21 mouse cellular contexts compared by ENCODE assay signal in the genomic region with DNA sequence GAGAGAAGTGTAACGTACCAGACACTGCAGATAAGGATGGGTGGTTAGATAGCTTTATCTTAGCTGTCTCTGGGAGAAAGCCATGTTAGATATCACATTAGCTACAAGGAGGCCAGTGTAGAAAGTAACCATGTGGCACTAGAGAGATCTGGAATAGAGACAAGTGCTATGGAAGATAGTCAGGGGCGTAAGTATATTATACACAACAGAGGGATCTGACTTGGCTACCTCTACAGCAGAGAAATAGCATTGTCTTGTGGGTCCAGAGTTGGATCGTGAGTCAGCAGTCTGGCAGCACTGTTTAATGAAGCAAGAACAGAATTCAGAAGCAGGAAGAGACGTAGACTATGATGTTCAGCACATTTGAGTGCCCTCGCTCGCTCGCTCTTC.
DNase-seq lines count a peak whose midpoint lies in the region; ATAC-seq and TF ChIP-seq lines count a peak whose summit lies in the region.
"Had no signal": no experiment of that assay in that cellular context is flagged by ENCODE, and none has a peak within 500 bp of the region (broad histone marks: within the 10 kb centered on the region; RNA-seq: fewer than 3 reads in every experiment).

No protein-coding gene starts in this region.

- H3K4me1 ChIP-seq in MEL (ENCODE audit: control insufficient read depth in 1 of 2, insufficient read depth in 2 of 2, low read length in 2 of 2), result peaks cover 31 to 35% of the 10 kb centered on the region in 2 experiments
- peaks cover 36% of the 10 kb centered on the region for H3K4me1 ChIP-seq in liver, embryonic 13.5 days (replicated peaks)
- H3K4me1 ChIP-seq: limb, embryonic 15.5 days; midbrain, embryonic 12.5 days had no signal

- peak overlapping the region; percentile 63 for H3K4me2 ChIP-seq in liver, embryonic 13.5 days
- H3K4me2 ChIP-seq: limb, embryonic 15.5 days; midbrain, embryonic 12.5 days; neural tube, embryonic 13.5 days had no signal

- peak overlapping the region; percentile 39 to 47 for H3K4me3 ChIP-seq in MEL (ENCODE audit: control insufficient read depth in 1 of 2, insufficient read depth in 1 of 2, low read depth in 2 of 2, low read length in 2 of 2)
- no peak overlapping the region for H3K4me3 ChIP-seq in liver, embryonic 13.5 days (replicated peaks)
- H3K4me3 ChIP-seq: gastrocnemius, adult 2 months; limb, embryonic 15.5 days; midbrain, embryonic 12.5 days; neural tube, embryonic 13.5 days had no signal

- peak overlapping the region; percentile 98 for H3K27ac ChIP-seq in MEL (ENCODE audit: control insufficient read depth, low read depth, low read length)
- H3K27ac ChIP-seq in liver, embryonic 13.5 days, result peak overlapping the region; percentile 90
- H3K27ac ChIP-seq: gastrocnemius, adult 2 months; limb, embryonic 15.5 days; midbrain, embryonic 12.5 days; neural tube, embryonic 13.5 days had no signal

- DNase-seq in MEL (ENCODE audit: low read depth, low spot score), result peak; percentile 93
- DNase-seq in liver, embryonic 13.5 days, result no peak
- no peak for DNase-seq in gastrocnemius, postnatal 25 days
- no peak for DNase-seq in gastrocnemius, postnatal 36 days
- no peak for DNase-seq in adrenal gland, postnatal 10 days
- DNase-seq: adrenal gland, adult 2 months; cerebellum, adult 9-10 months; embryo, embryonic 11 days; gastrocnemius, adult 2 months; kidney, adult 9 months; layer of hippocampus, postnatal 36 days; lung, postnatal 10 days; right cerebral cortex, postnatal 25 days; thymus, postnatal 4 days had no signal

- peak; percentile 94 to 96 for TF ChIP-seq EP300 in MEL (IDR thresholded peaks at IDR 0.05; ENCODE audit: low read depth in 1 of 2, low read length in 2 of 2)

- no peak for TF ChIP-seq CTCF in MEL (IDR thresholded peaks at IDR 0.05 in 2 of 3, conservative IDR thresholded peaks at IDR 0.05 in 1 of 3; ENCODE audit: control insufficient read depth in 1 of 3, insufficient read depth in 1 of 3, low read depth in 2 of 3, low read length in 3 of 3, poor library complexity in 1 of 3, severe bottlenecking in 1 of 3)

- intact Hi-C loops in gastrocnemius, postnatal 36 days (cut with DNase I), result no loop called here

- peaks cover 0 to 23% of the 10 kb centered on the region in 2 experiments; a peak in 2 of 4 replicates for H3K36me3 ChIP-seq in MEL (ENCODE audit: control insufficient read depth in 1 of 2, insufficient read depth in 2 of 2, low read length in 2 of 2)
- H3K36me3 ChIP-seq in liver, embryonic 13.5 days, result no peaks in the 10 kb centered on the region
- H3K36me3 ChIP-seq: limb, embryonic 15.5 days; midbrain, embryonic 12.5 days; neural tube, embryonic 13.5 days had no signal

- TF ChIP-seq RAD21 in MEL (IDR thresholded peaks at IDR 0.05; ENCODE audit: low read depth, low read length), result no peak

- no peaks in the 10 kb centered on the region for H3K9me3 ChIP-seq in MEL (replicated peaks; ENCODE audit: insufficient read depth, low read length)
- no peaks in the 10 kb centered on the region for H3K9me3 ChIP-seq in liver, embryonic 13.5 days (replicated peaks)
- H3K9me3 ChIP-seq: limb, embryonic 15.5 days; midbrain, embryonic 12.5 days; neural tube, embryonic 13.5 days had no signal

- peak; percentile 67 for ATAC-seq in common myeloid progenitor, adult 5-6 weeks (replicated peaks; ENCODE audit: low read depth, poor library complexity, severe bottlenecking)
- peak; percentile 87 for ATAC-seq in liver, embryonic 13.5 days (ENCODE audit: low read depth)
- ATAC-seq in megakaryocyte progenitor cell, adult 5-6 weeks (replicated peaks; ENCODE audit: poor library complexity), result peak; percentile 76
- ATAC-seq: forebrain, embryonic 16.5 days; inflammation-experienced regulatory T-cells, adult 6 months had no signal

- H3K27me3 ChIP-seq in MEL (ENCODE audit: control insufficient read depth in 1 of 2, insufficient read depth in 2 of 2, low read length in 2 of 2), result no peaks in the 10 kb centered on the region
- H3K27me3 ChIP-seq in liver, embryonic 13.5 days, result no peaks in the 10 kb centered on the region
- H3K27me3 ChIP-seq: limb, embryonic 15.5 days; midbrain, embryonic 12.5 days; neural tube, embryonic 13.5 days had no signal

- WGBS in liver, embryonic 13.5 days (ENCODE audit: insufficient replicate concordance), result 37% methylated on average over 7 of the region's 7 CpGs

- peak in 1 of 2 experiments; percentile 25; a peak in 1 of 4 replicates for TF ChIP-seq POLR2A in MEL (IDR thresholded peaks at IDR 0.05; ENCODE audit: control insufficient read depth in 1 of 2, insufficient read depth in 1 of 2, low read depth in 1 of 2, low read length in 2 of 2, poor library complexity in 1 of 2)

- peak overlapping the region; percentile 68 for H3K9ac ChIP-seq in MEL (ENCODE audit: control insufficient read depth, low read depth, low read length, poor library complexity, severe bottlenecking)
- peak overlapping the region; percentile 5; the same call in 1 of the 2 replicates for H3K9ac ChIP-seq in liver, embryonic 13.5 days
- H3K9ac ChIP-seq: limb, embryonic 15.5 days; midbrain, embryonic 12.5 days; neural tube, embryonic 13.5 days had no signal

- H3K79me2 ChIP-seq in MEL (ENCODE audit: control insufficient read depth, insufficient read depth, low read length, poor library complexity), result no peaks in the 10 kb centered on the region

TF ChIP-seq in MEL, 35 proteins besides CTCF, POLR2A, EP300 and RAD21:
- no peak; the same call in 1 of the 2 replicates for TF ChIP-seq NELFE (IDR thresholded peaks at IDR 0.05; ENCODE audit: low read depth, low read length)
- TF ChIP-seq MYC (IDR thresholded peaks at IDR 0.05; ENCODE audit: low read depth, low read length), result peak; percentile 88
- TF ChIP-seq CHD1 (IDR thresholded peaks at IDR 0.05; ENCODE audit: low read depth, low read length), result no peak
- TF ChIP-seq HCFC1 (IDR thresholded peaks at IDR 0.05; ENCODE audit: low read depth, low read length), result no peak
- 0 out of 2 replicates have a peak, but pooled peaks have one; percentile 22 for TF ChIP-seq ELF1 (IDR thresholded peaks at IDR 0.05; ENCODE audit: low read depth, low read length)
- no peak for TF ChIP-seq NRF1 (IDR thresholded peaks at IDR 0.05; ENCODE audit: insufficient read depth, low read depth, low read length, poor library complexity, severe bottlenecking)
- TF ChIP-seq TCF12 (IDR thresholded peaks at IDR 0.05; ENCODE audit: low read depth, low read length), result peak; percentile 83
- TF ChIP-seq USF1 (IDR thresholded peaks at IDR 0.05; ENCODE audit: low read depth, low read length), result no peak
- no peak for TF ChIP-seq POLR2AphosphoS5 (IDR thresholded peaks at IDR 0.05; ENCODE audit: borderline replicate concordance, low read depth, low read length)
- peak; percentile 95 for TF ChIP-seq GATA1 (IDR thresholded peaks at IDR 0.05; ENCODE audit: low read depth, low read length)
- TF ChIP-seq TBP (IDR thresholded peaks at IDR 0.05; ENCODE audit: low read depth, low read length), result 0 out of 2 replicates have a peak, but pooled peaks have one; percentile 46
- 0 out of 2 replicates have a peak, but pooled peaks have one; percentile 67 for TF ChIP-seq MAZ (IDR thresholded peaks at IDR 0.05; ENCODE audit: low read depth, low read length)
- TF ChIP-seq POLR2AphosphoS2 (IDR thresholded peaks at IDR 0.05; ENCODE audit: low read length), result no peak
- no peak for TF ChIP-seq ZC3H11A (IDR thresholded peaks at IDR 0.05; ENCODE audit: low read depth, low read length)
- no peak; the same call in 1 of the 2 replicates for TF ChIP-seq SIN3A (IDR thresholded peaks at IDR 0.05; ENCODE audit: low read length)
- peak; percentile 73 for TF ChIP-seq RCOR1 (IDR thresholded peaks at IDR 0.05; ENCODE audit: low read depth, low read length)
- TF ChIP-seq USF2 (IDR thresholded peaks at IDR 0.05; ENCODE audit: borderline replicate concordance in 1 of 2, insufficient read depth in 1 of 2, low read depth in 1 of 2, low read length in 2 of 2), result no peak
- TF ChIP-seq ZMIZ1 (IDR thresholded peaks at IDR 0.05; ENCODE audit: low read depth, low read length), result peak; percentile 64; the same call in 1 of the 2 replicates
- no peak for TF ChIP-seq SMC3 (IDR thresholded peaks at IDR 0.05; ENCODE audit: low read depth, low read length)
- no peak for TF ChIP-seq GABPA (IDR thresholded peaks at IDR 0.05; ENCODE audit: low read depth, low read length)
- TF ChIP-seq JUND (IDR thresholded peaks at IDR 0.05; ENCODE audit: low read depth, low read length), result peak; percentile 53; the same call in 1 of the 2 replicates
- TF ChIP-seq UBTF (IDR thresholded peaks at IDR 0.05; ENCODE audit: borderline replicate concordance, insufficient read depth, low read depth, low read length), result no peak
- no peak for TF ChIP-seq ZKSCAN1 (IDR thresholded peaks at IDR 0.05; ENCODE audit: low read depth, low read length)
- TF ChIP-seq MAX (IDR thresholded peaks at IDR 0.05; ENCODE audit: low read length), result peak; percentile 81
- peak; percentile 54 for TF ChIP-seq KAT2A (conservative IDR thresholded peaks at IDR 0.05; ENCODE audit: low read depth, low read length)
- TF ChIP-seq MYB (IDR thresholded peaks at IDR 0.05; ENCODE audit: low read depth, low read length), result peak; percentile 86
- TF ChIP-seq ETS1 (IDR thresholded peaks at IDR 0.05; ENCODE audit: low read depth, low read length), result peak; percentile 94
- no peak for TF ChIP-seq TAL1 (IDR thresholded peaks at IDR 0.05; ENCODE audit: low read length)
- no peak for TF ChIP-seq E2F4 (IDR thresholded peaks at IDR 0.05; ENCODE audit: borderline replicate concordance, low read depth, low read length)
- TF ChIP-seq CHD2 (IDR thresholded peaks at IDR 0.05; ENCODE audit: low read length), result no peak
- TF ChIP-seq MXI1 (IDR thresholded peaks at IDR 0.05; ENCODE audit: low read depth, low read length), result peak; percentile 63; the same call in 1 of the 2 replicates
- TF ChIP-seq BHLHE40 (IDR thresholded peaks at IDR 0.05; ENCODE audit: borderline replicate concordance, low read depth, low read length), result peak; percentile 54; the same call in 1 of the 2 replicates
- TF ChIP-seq MAFK (IDR thresholded peaks at IDR 0.05; ENCODE audit: borderline replicate concordance, low read depth, low read length), result peak; percentile 73; the same call in 1 of the 2 replicates
- TF ChIP-seq MEF2A (IDR thresholded peaks at IDR 0.05; ENCODE audit: extremely low read depth, insufficient replicate concordance, low read depth, low read length, poor library complexity, severe bottlenecking), result no peak
